Mouse (Mus musculus) limb, embryonic 11.5 days (tissue): ENCODE results near the gene Dctd. TPM values are rescaled to one million over a fixed set of nuclear protein-coding genes. Genes with fewer than 3 reads are reported as not detected.

Experiments
- ATAC-seq: fragments of 200-750 bp; cut with Nextera tagmentation; 2 replicates; pipeline ENCODE4 v1.8.0; 2017; ENCODE audit warnings: low read depth; ENCODE audit not compliant: insufficient number of reproducible peaks, low FRiP score, low TSS enrichment
- DNase-seq: peaks from one replicate; pipeline ENCODE4 v3.0.0-alpha.2; 2015; ENCODE audit warnings: low spot score
- H3K27ac ChIP-seq: fragments of 300-500 bp; sonication (generic); replicated peaks from 2 replicates; pipeline ENCODE4 v1.5.1; 2014; ENCODE audit warnings: low read depth, mild to moderate bottlenecking, low read length
- H3K27me3 ChIP-seq: fragments of 300-500 bp; sonication (generic); 2 replicates; pipeline ENCODE4 v1.6.1; 2014; ENCODE audit warnings: mild to moderate bottlenecking, low read length, mixed read lengths; ENCODE audit not compliant: control insufficient read depth, insufficient read depth
- H3K36me3 ChIP-seq: fragments of 300-500 bp; sonication (generic); 2 replicates; pipeline ENCODE4 v1.6.1; 2014; ENCODE audit warnings: mild to moderate bottlenecking, low read length, moderate library complexity, mixed read lengths; ENCODE audit not compliant: control insufficient read depth, insufficient read depth
- H3K4me1 ChIP-seq: fragments of 300-500 bp; sonication (generic); 2 replicates; pipeline ENCODE4 v1.6.1; 2014; ENCODE audit warnings: low read length, mixed read lengths; ENCODE audit not compliant: control insufficient read depth, insufficient read depth
- H3K4me2 ChIP-seq: fragments of 300-500 bp; sonication (generic); 2 replicates; pipeline ENCODE4 v1.6.1; 2014; ENCODE audit warnings: low read depth, mild to moderate bottlenecking, moderate library complexity; ENCODE audit not compliant: severe bottlenecking
- H3K4me3 ChIP-seq: fragments of 300-500 bp; sonication (generic); 2 replicates; pipeline ENCODE4 v1.5.1; 2014; ENCODE audit warnings: low read depth, low read length
- H3K9ac ChIP-seq: fragments of 300-500 bp; sonication (generic); 2 replicates; pipeline ENCODE4 v1.6.1; 2014; ENCODE audit warnings: mild to moderate bottlenecking, low read length
- H3K9me3 ChIP-seq: fragments of 300-500 bp; sonication (generic); 2 replicates; pipeline ENCODE4 v1.6.1; 2016; ENCODE audit warnings: low read length; ENCODE audit not compliant: control insufficient read depth
- WGBS: fragments of 180-500 bp; shearing (Covaris S2); extraction: QIAGEN DNeasy Blood & Tissue Kit; methylation state at CpG from one replicate; pipeline ENCODE4 v1.1.7; 2014; 5-methylcytosine and 5-hydroxymethylcytosine counted together
- polyA plus RNA-seq: library from polyadenylated mRNA; unstranded; fragments of >200 nt; fragmentation: Nextera tagmentation; extraction: Ambion mirVana; gene quantifications from 2 replicates; pipeline ENCODE4 v1.2.1, GENCODE M21; 2014

The Dctd gene
- polyA plus RNA-seq, 1 experiment from 2014 or later = 56.1 TPM

DNA sequence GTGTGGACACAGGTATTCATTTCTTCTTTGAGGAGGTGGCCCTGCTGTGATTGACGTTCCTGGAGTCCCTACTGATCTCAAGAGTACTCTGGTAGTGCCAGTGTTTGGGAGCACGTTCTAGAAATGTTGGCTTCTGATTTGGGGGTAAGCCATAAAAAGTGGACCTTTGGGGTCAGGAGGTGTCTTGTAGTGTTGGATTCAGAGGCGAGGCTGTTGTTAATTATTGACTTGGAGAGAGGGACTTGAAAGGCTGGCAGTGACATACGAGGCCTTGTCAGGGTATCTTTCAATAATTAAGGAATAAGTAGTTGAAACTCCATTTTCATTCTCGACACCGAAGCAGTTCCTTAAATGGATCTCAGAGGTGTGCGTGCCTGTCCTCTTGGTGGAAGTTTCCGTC, 31.4 kb downstream of the Dctd start:
- no peaks in the 10 kb centered on the region; the same call in 1 of the 2 replicates for H3K36me3 ChIP-seq
- DNase-seq (no peak), ATAC-seq (no peak)
- H3K4me1 ChIP-seq = peaks cover 11% of the 10 kb centered on the region
- no peak overlapping the region for H3K4me2 ChIP-seq
- H3K27ac ChIP-seq = no peak overlapping the region
- no peaks in the 10 kb centered on the region for H3K27me3 ChIP-seq
- no peaks in the 10 kb centered on the region for H3K9me3 ChIP-seq
- H3K9ac ChIP-seq = no peak overlapping the region; the same call in 1 of the 2 replicates
- 29% methylated on average over 8 of the region's 8 CpGs for WGBS
- H3K4me3 ChIP-seq = no peak overlapping the region

DNA sequence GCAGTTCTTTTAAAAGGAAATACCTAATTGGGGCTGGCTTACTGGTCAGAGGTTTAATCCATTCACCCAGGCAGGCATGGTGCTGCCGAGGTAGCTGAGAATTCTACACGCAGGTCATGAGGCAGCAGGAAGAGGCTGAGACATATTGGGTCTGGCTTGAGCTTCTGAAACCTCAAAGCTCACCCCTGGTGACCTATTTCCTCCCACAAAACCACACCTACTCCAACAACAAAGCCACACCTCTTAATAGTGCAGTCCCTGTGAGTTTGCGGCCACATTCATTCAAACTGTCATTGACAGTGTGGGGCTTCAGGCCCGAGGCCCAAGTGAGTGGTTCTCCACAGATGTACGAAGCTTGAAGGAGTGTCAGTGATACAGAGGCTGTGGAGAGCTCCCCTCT, 34.4 kb downstream of the Dctd start:
- Histone ChIP-seq H3K9ac (no peak overlapping the region), H3K4me3 (no peak overlapping the region), H3K27me3 (no peaks in the 10 kb centered on the region), H3K4me1 (peaks cover 10% of the 10 kb centered on the region), H3K9me3 (no peaks in the 10 kb centered on the region), H3K4me2 (no peak overlapping the region), H3K27ac (no peak overlapping the region), H3K36me3 (peaks cover 2% of the 10 kb centered on the region; the same call in 1 of the 2 replicates)
- ATAC-seq (no peak), DNase-seq (no peak)
- WGBS = 74% methylated on average over 5 of the region's 5 CpGs

DNA sequence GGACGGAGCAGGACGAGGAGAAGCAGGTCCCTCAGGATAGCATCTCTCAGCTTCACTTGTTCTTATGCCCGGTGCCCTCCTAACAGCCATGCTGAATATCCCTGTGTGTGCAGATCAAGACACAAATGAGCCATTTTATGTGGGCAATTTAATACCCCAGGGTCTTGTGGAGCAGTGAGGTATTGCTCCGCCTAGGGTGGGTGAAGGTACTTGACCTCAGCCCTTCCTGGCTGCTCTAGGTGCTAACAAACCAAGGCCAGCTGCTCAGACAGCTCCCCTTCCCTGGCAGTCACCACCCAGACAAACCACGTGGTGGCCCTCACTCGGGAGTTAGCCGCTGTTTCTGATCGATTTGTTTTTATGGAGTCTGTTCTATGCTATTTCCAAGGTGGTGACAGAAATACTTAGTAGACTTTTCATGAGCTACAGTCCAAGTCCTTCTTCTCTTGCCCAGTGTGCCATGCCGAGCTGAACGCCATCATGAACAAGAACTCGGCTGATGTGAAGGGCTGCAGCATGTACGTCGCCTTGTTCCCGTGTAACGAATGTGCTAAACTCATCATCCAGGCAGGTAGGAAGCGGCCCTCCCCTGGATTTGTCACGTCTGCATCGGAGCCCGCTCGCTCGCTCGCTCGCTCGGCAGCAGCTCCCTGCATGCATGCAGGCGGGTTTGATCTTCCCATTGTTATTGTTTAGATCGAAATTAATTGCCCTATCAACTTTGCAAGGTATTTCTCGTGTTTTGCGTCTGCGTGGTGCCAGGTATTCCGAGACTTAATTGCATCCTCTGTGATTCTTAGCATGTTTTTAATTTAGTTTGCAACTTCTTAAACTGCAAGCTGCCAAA, 38.1 kb downstream of the Dctd start:
- Histone ChIP-seq H3K27ac (no peak overlapping the region), H3K4me2 (no peak overlapping the region), H3K36me3 (peaks cover 2% of the 10 kb centered on the region; the same call in 1 of the 2 replicates), H3K27me3 (no peaks in the 10 kb centered on the region), H3K4me3 (no peak overlapping the region), H3K4me1 (0 out of 2 replicates have a peak, but pooled peaks cover 2% of the 10 kb centered on the region), H3K9ac (no peak overlapping the region), H3K9me3 (no peaks in the 10 kb centered on the region)
- 59% methylated on average over 30 of the region's 30 CpGs for WGBS
- peak; percentile 61; the same call in 1 of the 2 replicates for ATAC-seq
- peak; percentile 61 for DNase-seq

- H3K4me1 ChIP-seq = 0 out of 2 replicates have a peak, but pooled peaks cover 2% of the 10 kb centered on the region
- no peak overlapping the region for H3K9ac ChIP-seq
- DNase-seq = no peak
- no peak for ATAC-seq
- H3K4me2 ChIP-seq = no peak overlapping the region
- peaks cover 2% of the 10 kb centered on the region; the same call in 1 of the 2 replicates for H3K36me3 ChIP-seq
- H3K27ac ChIP-seq = no peak overlapping the region
- no peaks in the 10 kb centered on the region for H3K27me3 ChIP-seq
- H3K4me3 ChIP-seq = no peak overlapping the region
- 82% methylated on average over 3 of the region's 3 CpGs for WGBS
- no peaks in the 10 kb centered on the region for H3K9me3 ChIP-seq
Observed at GRCm38 (mm10) chr8:48137651-48137937, 38.7 kb downstream of the Dctd start.

GRCm38 (mm10) chr8:48141023-48141422, 42.1 kb downstream of the Dctd start:
- WGBS = 97% methylated on average over 5 of the region's 5 CpGs
- no peak overlapping the region for H3K4me2 ChIP-seq
- H3K9ac ChIP-seq = no peak overlapping the region
- 0 out of 2 replicates have a peak, but pooled peaks cover 2% of the 10 kb centered on the region for H3K4me1 ChIP-seq
- peaks cover 5% of the 10 kb centered on the region; the same call in 1 of the 2 replicates for H3K36me3 ChIP-seq
- DNase-seq (no peak), ATAC-seq (0 out of 2 replicates have a peak, but pooled peaks have one; percentile 13)
- H3K27ac ChIP-seq = no peak overlapping the region
- no peaks in the 10 kb centered on the region for H3K27me3 ChIP-seq
- no peak overlapping the region for H3K4me3 ChIP-seq
- H3K9me3 ChIP-seq = no peaks in the 10 kb centered on the region

DNA sequence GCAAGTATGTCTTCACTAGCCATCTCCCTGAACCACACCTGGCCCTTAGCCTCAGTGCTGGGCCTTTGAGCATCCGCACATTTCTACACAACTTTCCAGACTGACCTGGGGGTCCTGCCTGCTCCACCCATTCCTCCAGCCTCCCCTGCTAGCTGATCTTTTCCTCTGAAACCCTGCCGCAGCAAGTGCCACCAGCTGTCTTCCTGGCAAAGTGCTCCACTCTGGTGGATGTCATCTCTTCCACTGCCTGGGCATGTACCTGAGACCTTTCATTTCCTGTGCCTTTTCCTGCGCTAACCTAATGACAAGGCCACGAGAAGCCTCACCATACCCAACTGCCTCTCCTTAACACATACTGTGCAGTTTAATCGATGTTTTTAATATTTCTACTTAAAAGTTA, 46.9 kb downstream of the Dctd start:
- ATAC-seq (no peak), DNase-seq (no peak)
- H3K27ac ChIP-seq = no peak overlapping the region
- H3K4me1 ChIP-seq = no peaks in the 10 kb centered on the region
- H3K36me3 ChIP-seq = peaks cover 3% of the 10 kb centered on the region; the same call in 1 of the 2 replicates
- WGBS = 81% methylated on average over 5 of the region's 5 CpGs
- no peaks in the 10 kb centered on the region for H3K27me3 ChIP-seq
- no peak overlapping the region for H3K9ac ChIP-seq
- H3K4me3 ChIP-seq = no peak overlapping the region
- H3K9me3 ChIP-seq = no peaks in the 10 kb centered on the region
- no peak overlapping the region for H3K4me2 ChIP-seq

DNA sequence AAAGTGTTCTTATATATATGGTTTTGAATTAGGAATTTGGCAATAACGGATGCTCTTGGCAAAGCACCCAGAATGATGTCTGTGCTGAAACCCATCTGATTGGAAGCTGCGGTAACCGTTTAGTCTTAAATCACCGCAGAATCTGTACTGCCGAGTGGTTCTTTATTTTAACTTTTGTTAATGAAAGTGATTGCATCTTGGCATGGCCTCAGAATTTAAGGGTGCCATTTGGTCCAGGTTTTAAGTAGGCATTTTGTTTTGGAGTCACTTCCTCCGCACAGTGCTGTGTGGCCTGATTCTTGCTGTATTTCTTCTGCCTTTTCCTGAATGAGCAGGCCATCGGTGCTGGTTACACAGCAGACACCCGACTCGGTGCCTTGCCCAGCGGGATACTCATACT, 47.6 kb downstream of the Dctd start:
- Histone ChIP-seq H3K4me2 (no peak overlapping the region), H3K36me3 (peaks cover 3% of the 10 kb centered on the region; the same call in 1 of the 2 replicates), H3K4me1 (no peaks in the 10 kb centered on the region), H3K27me3 (no peaks in the 10 kb centered on the region), H3K4me3 (no peak overlapping the region), H3K9ac (no peak overlapping the region), H3K9me3 (no peaks in the 10 kb centered on the region), H3K27ac (no peak overlapping the region)
- no peak for ATAC-seq
- no peak for DNase-seq
- 93% methylated on average over 10 of the region's 10 CpGs for WGBS

DNA sequence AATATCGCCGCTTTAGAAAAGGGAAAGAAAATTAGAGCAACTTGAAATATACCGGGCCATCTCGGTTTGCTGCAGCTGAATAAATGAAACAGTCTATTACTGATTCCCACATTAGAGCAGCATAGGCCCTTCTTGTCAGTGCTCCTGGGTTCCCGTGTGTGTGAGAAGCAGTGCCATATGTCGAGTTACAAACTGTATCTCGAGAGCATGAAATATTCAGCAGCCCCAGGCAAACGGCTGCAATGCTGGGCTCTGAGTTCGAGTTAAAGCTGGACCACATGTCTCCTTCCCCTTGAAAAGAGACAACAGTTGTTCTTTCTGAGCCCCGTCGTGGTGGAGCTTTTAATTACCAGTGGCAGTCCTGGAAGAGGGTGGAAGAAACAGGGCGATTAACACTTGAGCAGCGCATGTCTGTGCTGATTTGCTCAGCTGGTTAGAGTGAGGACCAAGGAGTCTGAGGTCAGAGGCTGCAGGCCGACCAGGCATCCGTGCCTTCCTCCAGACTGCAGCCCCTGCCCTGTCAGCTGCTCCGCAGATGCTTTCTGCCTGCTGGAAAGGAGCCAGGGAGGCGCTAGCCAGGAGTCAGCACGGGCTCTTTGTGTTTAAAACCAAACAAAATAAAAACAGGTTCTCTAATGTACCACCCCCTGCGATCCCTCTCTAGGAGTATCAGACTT, 53.3 kb downstream of the Dctd start:
- Histone ChIP-seq H3K4me1 (peaks cover 8% of the 10 kb centered on the region; the same call in 1 of the 2 replicates), H3K27me3 (no peaks in the 10 kb centered on the region), H3K27ac (no peak overlapping the region), H3K4me2 (no peak overlapping the region), H3K9ac (no peak overlapping the region), H3K4me3 (no peak overlapping the region), H3K36me3 (no peaks in the 10 kb centered on the region), H3K9me3 (no peaks in the 10 kb centered on the region)
- peak; percentile 77 for DNase-seq
- 31% methylated on average over 19 of the region's 19 CpGs for WGBS
- peak; percentile 77; the same call in 1 of the 2 replicates for ATAC-seq
